Mouse (Mus musculus) liver, adult 2 months (tissue): ENCODE measurements around the gene Myo16.

ENCODE experiments used
- CTCF ChIP-seq: fragments of 200-500 bp; IDR thresholded peaks from 2 replicates; pipeline ENCODE4 v1.5.1; 2011; ENCODE audit warnings: low read depth, low read length, control low read depth
- POLR2A ChIP-seq: fragments of 200-500 bp; IDR thresholded peaks from 2 replicates; pipeline ENCODE4 v1.6.1; 2011; ENCODE audit warnings: low read length, control low read depth; ENCODE audit not compliant: insufficient read depth; ENCODE audit errors: extremely low read depth

DNA sequence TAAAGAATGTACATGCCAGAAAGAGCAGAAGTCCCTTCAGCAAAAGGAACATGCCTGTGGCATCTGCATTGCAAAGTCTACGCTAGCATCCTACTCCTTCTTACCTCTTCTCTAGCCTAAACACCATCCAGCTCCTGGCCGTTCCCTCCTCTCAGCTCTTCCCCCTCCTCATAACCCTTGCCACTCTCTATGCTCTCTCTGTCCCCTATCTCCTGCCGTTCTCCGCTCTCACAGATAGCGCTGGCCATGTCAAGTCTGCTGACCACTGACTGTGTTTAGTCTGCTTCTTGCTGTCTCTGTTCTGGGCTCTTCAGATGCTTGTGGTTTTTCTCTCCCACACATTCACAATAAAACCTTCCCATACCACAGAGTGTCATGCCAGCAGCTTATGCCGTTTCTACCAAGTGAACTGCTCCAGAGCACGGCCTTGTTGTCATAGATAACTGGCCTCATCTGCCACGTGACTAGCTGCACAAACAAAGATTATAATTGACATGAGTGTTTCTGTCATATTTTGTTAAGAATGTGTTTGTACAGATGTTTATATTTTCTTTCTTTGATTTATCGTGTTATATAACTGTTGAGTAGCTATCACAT is 501.3 kb downstream of the Myo16 start:
- TF ChIP-seq CTCF (no peak), POLR2A (no peak)
